Mouse (Mus musculus): Measurements from ENCODE around the gene Abhd16a.

- TF ChIP-seq FLI1 (IDR thresholded peaks at IDR 0.05; ENCODE audit: low read length) (no peak), GATA1 (IDR thresholded peaks at IDR 0.05; ENCODE audit: borderline replicate concordance, low read length) (no peak)
These were observed 11.3 kb upstream of the Abhd16a start, which contains the start of gene Ly6g6d for GRCm38 (mm10) chr17:35077786-35078233.
